Mouse (Mus musculus) cerebellum, postnatal 14 days (tissue): ENCODE data around the gene Prkce.

ENCODE experiments used
- DNase-seq, 2 experiments: peaks; one replicate each; pipeline ENCODE4 v3.0.0; 2021; ENCODE audit warnings: mixed read lengths in 2 of 2

The Prkce gene

DNA sequence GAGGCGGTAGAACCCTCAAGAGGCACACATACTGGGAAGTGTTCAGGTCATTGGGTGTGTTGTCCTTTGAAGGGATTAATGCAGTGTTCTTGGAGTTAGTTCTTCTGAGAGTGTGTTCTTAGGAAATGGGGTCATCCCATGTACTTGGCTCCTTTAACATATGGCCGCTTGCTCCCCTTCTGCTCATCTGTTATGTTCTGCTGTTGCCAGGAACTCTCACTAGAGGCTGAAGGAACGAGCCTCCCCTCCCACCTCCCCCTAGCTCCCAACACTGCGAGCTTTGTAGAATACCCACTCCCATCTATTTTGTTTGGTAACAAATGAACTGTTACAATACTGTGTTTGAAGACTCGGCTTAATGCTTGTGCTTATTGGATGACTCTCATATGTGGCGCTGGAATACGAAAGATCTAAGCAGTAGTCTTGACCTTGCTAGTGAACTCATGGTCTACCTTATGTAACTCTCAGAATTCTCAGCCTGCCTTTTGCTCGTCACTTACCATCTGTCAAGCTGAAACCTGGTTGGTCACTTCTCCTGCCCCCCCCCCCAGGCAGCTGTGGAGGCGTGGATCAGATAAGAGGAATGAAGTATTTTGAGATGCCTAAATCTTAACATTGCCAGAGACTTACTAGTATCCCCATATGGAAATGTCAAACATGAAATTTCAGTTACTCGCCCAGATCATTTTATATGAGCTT lies 58.1 kb downstream of the Prkce start:
- peak in 1 of 2 experiments; percentile 56 for DNase-seq

DNA sequence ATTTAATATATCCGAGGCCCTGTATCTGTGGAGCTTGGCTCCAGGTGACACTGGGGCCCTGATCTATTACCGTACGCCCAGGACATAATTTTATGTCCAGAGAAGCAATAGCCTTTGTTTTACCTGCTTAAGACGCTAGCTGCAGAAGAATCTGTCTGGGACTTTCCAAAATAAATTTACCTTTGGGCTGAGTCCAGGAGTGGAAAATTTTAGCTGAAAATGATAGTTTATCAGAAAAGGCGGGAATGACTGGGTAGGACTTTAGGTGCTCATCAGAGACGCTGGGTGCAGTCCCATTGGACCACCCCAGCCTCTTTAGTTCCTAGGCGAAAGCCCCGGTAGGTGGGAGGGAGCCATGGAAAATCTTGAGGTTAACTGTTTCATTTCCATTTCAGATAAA lies 58.6 kb downstream of the Prkce start:
- DNase-seq = no peak

DNA sequence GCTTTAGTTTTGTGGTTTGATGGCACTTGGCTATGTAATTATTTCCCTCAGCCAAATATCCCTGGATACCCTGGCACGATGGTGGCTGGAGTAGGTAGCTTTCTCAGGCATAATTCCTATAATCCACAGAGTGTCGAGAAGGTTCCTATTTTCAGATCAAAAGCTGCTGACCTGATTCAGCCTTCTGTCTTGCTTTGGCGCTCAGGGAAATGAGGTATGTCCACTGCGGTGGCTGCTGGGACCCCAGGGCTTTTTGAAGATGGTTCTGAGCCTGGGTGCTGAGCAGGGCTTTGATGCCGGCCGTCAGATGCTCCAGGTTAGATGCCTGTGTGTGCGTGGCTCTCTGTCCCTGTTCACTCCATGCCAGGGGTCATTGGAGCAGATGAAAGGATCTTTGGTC lies 59.0 kb downstream of the Prkce start:
- peak in 1 of 2 experiments; percentile 49 for DNase-seq

DNA sequence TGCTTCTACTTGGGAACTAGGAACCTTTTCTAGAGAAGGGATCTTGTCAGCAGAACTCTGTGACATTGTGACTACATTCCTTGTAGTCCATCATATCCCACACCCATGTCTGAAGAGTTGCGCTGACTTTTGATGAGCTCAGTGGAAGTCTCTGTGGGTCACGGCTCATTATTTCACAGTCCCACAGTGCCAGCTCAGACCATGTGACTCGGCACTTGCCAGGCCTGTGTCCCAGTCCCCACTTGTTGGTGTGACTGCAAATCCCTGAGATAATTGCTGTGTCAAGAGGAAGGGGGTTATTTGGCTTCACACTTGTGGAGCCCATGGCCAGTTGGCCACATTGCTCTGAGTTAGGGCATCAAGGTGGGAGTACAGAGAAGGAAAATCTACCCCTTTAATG lies 59.8 kb downstream of the Prkce start:
- no peak for DNase-seq

DNA sequence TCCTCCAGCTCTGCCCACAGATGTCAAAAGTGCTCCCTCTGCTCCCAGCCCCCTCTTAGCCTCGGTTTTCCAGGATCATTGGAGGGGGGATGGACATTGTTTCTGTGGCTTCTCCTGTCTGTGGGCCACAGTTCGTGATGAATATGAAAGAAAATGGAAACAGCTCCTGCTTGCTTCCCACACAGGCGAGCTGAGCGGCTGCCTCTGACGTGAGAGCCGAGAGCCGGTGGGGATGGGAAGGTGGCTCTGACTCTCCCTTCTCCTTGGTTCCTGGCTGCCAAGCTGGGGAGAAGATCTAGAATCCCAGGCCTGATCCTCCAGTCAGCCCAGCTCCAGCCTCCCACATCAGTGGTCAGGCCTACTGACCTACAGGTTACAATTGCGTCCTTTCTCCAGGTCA lies 61.3 kb downstream of the Prkce start:
- DNase-seq = no peak

DNA sequence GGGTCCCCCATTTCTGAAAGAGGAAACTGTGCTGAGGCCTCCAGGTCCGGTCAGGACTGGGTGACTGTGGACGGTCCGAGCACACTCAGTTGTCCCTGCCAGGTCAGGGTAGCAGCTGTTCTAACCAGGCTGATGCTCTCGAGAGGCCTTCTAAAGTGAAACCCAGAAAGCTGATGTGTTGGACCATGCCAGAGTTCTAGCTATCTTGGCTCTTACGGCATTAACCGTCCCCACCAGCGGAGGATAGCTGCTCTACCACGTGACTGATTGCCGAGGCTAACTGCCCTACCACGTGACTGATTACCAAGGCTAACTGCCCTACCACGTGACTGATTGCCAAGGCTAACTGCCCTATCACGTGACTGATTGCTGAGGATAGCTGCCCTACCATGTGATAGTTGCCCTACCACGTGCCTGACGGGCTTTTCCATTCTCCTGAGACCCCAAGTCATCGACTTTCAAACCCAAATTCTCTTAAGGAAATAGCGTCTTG lies 62.6 kb downstream of the Prkce start:
- DNase-seq = no peak

DNA sequence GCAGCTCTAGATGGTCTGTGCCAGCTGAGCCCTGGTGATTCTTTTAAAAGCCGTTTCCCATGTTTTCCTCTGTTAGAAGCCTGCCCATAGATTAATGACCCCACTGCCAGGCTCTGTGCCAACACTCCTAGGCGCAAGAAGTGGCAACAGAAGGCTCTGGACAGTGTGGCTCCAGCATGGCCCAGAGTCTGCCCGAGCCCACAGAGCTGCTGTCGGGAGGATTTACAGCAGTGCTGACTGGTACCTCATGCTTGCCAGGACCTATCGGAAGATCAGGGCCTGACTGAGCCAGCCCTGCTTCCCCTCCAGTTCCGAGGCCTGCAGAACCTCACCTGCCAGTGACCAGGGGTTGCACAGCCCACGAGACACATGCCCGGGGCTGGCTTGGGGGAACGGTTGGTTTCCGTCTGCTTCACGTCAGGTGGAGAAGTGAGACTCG lies 64.2 kb downstream of the Prkce start:
- peak; percentile 89 to 92 for DNase-seq

DNA sequence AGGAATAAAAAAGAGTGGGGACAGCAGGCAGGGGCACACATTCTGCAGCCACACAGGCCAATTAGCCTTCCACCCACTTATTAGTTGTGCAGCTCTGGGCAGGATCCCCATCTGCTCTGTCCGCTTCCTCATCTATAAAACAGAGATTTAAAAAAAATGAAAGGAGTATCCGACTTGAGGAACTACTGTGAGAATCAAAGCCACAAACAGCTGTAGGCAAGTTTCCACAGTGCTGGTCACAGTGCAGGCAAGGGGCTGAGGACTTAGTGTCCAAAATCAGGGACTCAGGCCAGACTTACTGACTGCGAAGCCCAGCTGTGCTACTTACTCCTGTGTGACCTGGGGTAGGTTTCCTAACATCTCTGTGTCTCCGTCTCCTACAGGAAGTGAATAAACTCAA lies 64.7 kb downstream of the Prkce start:
- DNase-seq = no peak

DNA sequence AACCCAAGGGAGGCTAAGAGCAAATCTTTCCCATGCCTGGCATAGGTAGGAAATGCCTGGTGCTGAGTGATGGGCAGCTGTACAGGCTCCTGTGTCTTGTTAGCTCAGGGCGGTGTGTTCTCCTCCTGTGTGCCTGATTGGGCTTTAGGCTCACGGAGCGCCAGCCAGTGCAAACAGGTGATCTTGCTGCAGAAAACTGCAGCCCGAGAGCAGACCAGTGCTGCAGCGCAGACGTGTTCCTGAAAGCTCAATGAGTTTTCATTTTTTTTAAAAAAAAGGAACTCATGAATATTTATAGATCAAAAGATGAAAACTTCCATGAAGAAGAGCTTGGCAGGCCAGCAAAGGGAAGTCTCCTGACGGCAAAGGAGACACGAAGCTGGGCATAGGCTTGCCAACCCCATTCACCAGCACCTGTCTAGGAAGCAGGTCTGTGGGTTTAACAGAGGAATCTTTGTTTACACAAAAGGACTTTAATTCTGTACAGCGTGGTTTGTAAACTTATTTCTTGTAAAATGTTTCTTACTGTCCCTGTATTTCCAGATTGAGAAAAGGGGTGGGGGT lies 67.1 kb downstream of the Prkce start:
- DNase-seq = no peak

DNA sequence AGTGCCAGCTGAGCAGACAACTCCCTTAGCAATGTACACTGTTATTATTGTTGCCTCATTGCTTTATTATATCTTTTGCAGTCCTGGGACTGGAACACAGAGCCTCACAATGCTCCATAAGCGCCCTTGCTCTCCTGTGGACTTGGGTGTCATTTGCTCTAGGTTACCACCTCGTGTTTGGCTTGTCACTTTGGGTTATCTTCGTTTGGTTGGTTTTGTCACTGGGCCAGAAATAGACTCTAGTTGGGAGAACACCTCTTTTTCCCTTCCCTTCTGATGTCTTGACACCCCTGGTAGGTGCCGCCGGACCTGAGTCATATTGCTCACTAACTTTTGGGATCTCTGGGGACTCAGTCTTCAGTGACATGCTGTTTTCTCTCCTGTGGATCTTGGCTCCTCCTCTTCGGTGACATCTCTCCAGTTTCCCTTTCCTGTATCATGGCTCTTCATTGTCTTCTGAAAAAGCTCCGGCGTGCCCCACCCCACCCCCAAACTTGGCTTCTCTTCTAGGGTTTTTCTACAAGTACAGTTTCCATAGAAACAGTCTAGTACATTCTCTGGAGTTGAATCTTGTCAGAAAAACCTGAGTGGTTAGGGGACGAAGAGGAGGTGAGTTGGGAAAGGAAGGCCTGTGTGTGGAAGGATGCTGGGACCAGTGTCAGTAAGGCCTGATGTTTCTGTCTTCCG lies 68.6 kb downstream of the Prkce start:
- peak; percentile 92 to 93 for DNase-seq

DNA sequence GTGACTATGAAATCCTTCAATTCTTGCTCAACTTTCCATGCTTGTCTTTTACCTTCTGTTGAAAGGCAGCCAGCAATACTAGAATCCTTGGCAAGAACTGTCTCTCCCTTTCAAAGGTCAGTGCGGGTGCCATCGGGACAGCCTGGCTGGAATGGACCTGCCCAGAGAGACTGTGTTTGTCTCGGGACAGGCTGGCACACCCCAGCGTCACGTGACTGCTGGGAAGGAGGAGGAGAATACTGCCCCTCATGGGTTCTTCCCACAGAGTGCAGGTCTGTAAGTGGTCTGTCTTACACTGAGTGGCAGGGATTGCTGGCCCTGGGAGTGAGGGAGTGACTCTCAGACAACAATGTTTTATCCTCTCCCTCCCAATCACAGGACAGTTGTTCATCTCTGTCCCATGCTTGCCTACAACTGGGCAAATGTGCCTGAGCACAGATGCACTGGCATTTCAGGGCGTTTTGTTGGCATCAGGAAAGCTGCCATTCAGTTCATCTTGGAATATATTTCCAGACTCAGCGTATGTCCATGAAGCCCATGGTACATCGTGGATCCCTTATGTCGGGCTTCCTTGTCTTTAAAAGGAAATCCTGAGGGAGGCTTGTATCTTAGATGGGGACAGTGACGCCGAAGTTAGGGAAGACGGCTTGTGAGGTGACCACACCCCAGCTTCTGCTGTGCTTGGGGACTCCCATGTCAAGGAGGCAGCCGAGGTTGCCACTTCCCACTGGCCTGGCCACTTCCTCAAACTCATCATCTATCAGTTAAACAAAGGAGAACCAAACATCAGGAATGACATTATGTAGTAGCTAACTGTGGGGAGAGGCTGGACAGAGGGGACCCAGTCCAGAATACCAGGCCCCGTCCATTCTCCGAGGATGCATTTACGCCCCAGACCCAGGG lies 69.5 kb downstream of the Prkce start:
- peak; percentile 65 to 68 for DNase-seq

DNA sequence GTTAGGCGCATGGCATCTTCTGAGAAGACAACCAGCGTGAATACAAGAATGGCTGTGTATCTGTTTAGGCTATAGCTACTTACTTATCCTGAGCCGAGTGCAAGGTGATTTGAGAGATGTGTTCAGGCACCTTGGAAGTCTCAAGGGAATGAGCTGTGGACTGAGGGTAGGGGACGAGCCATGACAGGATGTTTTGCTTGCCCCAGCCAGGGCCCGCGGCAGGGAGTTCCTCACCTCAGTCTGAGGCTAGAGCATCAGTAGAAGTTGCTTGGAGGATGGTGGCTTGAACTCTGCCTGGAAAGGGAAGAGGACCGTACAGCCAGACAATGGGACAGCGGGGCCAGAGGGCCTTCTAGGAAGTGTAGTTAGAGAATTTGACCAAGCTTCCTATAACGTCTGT lies 74.7 kb downstream of the Prkce start:
- no peak for DNase-seq

DNA sequence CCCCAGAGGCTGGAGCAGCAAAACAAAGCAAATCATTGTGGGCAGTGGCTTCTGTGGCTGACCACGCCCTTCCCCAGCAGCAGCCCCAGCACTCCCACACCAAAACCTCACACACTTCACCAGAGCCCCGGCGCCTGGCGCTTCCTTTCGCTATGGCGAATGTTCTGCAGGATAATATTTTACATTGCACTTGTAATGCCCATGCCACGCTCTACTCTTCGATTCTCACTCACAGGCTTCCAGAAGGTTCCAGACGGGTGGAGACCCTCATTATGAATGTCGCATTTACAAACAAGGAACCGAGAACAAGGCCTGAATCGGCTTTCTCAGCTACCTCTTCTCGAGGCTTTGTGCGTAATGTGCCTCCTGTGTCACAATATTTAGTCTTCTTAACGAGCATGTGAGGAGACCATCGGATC lies 75.5 kb downstream of the Prkce start:
- DNase-seq = no peak

DNA sequence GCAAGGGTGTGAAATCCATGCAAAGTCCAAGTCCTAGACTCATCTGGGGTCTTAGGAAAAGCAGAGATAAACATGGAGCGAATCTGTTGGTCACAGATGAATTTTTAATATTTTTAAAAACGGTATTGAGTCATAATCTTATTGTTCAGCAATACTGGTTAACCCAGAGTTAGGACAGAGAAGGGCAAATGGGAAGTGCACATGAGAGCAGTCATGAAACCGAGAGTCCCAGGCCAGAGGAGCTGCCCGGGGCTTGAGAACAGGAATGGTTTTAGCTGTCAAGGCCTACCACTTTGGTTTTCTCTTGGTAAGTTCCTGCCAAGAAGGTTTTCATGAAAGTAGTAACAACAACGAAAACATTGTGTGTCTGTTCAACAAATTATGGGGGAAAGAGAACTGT lies 76.8 kb downstream of the Prkce start:
- DNase-seq = no peak

DNA sequence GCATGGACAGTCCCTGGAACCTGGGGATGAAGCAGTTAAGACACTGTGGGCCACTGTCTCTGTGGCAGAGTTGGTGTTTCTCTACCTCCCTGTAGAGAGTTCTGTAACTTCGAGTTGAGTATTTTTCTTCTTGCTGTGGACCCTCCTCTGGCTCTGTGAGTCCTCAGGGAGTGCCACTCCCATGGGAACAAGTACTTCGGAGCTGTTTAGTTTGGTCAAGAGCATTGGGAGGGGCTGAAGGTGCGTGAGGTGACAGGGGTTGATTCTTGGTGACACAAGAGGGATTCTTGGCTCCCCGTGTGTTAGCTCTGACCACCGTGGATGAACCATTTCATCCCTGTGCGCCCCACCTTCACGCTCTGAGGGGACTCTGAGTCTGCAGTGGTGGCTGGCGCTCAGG lies 81.2 kb downstream of the Prkce start:
- no peak for DNase-seq

DNA sequence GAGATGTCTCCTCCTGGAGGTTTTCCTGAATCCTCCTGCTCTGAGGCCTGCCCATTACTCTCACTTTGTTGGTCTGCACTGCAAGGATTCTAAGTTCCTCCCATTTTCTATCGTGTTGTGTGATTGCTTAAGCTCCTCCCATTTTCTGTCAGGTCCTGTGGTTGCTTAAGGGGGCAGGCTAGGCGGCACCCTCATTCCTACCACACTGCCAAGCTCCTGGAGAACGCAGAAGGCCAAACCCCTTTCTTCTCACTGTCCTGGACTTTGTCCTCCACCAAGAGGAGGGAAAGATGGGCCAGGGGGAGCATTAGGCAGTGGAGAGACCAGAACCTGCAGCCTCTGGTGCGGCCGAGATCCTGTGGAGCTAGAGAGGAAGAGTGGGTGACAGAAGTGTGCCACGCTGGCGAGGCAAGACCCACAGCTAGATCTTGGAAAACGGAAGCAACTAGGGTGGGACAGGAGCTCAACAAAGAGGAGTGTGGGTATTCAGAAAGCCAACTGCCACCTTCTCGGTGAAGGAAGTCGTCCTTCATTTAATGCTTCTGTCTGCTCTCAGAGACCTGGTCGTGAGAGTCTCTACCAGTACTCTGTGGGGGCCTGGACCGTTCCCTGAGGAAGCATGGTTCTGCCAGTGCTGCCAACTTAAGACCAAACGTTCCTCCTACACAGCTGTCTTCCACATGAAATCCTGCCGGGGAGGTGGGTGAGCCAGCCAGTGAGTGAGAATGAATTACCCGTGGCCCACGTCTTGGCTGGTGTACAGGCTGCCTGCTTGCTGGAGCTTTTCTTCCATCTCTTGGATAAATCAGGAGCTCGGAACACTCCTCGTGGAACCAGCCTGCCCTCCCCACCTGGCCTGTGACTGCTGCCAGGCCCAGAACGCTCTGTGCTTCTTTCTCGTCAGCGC lies 82.2 kb downstream of the Prkce start:
- peak; percentile 85 to 87 for DNase-seq

DNA sequence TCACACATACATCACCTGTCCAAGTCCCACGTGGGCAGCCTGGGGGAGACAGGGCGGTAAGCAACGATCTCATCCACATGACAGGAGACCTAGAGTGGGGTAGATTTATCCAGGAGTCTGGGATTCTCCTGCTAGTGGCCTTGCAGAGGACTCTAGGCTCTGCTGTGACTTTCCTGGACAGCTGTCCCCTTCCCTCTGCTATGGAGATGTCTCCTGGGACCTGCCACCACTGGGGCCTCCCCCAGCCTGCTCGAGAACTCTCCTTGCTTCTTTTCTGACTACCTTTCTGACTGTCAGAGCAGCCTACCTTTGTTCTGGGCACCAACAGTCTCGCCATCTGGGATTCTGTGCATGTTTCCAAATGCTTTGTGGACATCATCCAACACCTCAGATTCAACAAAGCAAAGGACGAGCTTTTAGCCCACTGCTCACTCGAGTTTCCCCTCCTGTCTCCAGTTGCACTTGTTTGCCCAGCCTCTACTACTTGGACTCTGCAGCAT lies 82.9 kb downstream of the Prkce start:
- DNase-seq = peak; percentile 78 to 89

DNA sequence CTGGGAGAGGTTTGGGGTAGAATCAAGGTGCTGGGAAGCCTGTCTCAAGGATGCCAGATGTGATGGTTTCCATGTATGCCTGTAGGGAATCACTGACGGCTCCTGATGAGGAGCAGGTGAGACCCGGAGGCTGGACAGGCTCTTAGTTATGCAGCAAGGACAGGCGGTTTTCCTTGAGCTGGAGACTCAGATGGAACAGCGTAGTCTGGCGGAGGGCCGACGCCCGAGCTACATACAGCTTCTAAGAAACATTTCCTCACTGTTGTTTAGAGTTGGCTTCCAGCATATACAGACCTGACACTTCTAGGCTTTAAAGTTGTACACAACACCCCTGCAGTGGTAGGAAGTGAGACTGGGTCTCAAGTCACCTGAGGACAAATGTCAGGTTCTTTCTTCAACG lies 86.3 kb downstream of the Prkce start:
- peak in 1 of 2 experiments; percentile 56 for DNase-seq

DNA sequence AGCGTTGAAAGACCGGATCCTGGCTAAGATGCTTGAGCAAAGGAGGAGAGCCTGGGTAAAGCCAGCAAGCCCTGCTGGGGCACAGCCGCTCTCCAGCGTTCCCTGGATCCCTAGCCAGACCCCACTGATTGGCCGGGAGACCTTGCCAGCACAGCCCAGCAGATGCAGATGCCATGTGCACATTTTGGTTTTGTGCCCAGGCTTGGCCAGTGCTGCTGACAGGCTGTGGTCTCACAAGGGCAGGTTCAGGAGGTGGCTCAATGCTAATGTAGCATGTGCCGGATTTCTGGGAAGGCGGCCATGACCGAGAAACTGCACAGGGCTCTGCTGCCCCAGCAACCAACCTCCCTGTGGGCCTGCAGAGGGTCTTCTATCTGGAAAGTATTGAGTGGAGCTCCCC lies 86.7 kb downstream of the Prkce start:
- DNase-seq = peak; percentile 96 to 98

DNA sequence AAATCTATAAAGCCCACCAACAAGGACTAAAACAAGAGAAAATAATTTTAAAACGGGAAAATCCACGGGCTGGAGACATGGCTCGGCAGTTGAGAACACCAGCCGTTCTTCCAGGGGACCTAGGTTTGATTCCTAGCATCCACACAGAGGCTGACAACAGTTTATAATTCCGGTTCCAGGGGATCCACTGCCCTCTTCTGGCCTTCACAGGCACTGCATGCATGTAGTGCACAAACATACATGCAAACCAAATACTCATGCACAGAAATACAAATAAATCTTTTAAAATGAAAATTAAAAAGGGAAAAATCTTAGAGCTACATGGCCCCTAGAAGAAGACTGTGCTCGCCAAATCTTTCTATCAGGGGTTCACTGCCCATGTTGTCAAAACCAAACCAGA lies 87.4 kb downstream of the Prkce start:
- DNase-seq = no peak

DNA sequence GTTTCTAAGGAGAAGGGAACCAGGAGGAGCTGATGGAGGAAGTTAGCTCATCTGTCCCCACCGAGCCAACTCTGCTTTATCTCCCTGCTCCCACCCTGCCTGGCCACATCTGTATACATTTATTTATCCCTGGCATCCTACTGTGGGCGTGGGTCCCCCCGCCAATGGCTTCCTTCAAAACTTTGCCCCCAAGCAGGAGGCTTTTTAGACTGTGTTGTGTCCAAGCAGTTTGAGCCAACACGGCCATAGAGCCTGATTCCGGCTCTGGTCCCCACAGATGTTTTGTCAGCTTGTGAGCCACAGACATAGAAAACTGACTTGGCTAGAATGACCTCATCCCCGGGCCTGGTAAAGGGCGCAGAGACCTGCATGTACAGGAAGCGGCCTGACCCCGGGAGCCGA lies 89.1 kb downstream of the Prkce start:
- no peak for DNase-seq

DNA sequence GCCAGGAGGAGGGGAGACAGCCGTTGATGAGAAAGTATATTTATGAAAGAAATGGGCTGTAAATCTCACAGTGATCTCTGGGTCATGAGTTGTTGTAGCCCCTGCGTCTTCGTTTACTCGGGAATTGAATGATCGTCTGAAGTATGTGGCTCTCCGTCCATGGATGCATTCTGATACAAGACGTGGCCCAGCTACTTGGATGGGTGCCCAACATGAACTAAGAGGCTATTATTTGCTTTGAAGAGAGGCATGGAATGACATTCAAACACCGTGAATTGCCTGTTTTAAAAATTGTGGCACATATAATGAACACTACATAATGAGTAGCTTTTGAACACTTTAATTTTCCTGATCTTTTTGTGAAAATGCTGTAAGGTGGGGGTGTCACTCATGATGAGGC lies 93.5 kb downstream of the Prkce start:
- DNase-seq = peak; percentile 56 to 61
